Mouse (Mus musculus): Measurements from ENCODE around the gene Phpt1. TPM values are rescaled to one million over a fixed set of nuclear protein-coding genes. Genes with fewer than 3 reads are reported as not detected.
A peak's percentile ranks its signal among the peaks of the same experiment; 100 is the strongest.

Gene Phpt1
- polyA plus RNA-seq, 1 experiment, result 94.2 TPM

DNA sequence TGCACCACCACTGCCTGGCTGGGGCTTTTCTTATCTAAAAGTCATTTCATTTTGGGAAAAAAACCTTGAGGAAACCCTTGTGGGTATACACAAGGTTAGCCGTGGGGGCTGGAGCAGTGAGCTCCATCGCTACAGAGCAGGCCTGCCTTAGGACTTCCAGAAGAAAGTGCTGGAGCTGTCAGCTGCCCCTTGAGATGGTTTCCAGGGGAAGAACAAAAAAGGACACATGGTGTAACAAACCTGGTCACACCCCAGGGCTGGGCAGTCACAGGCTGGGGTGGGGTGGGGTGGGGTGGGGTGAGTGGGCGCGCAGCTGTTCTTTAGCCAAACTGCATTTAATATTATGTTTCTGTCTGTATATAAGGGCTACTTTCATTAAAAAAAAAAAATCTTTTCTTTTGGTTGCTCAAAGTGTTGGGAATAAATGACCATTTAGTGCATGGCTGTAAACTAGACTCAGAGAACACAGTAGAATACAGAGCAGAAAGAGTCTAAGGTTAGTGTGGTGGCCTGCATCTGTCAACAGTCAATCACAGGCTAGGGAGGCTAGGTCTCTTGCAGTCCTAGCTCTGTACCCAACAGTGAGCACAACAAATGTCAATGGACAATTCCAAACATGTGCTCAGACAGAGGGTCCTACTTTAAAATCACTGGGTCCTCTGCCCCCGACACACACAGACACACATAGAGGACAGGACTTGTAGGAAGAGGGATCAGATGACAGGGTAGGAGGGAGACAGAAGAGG, 21.9 kb upstream of the Phpt1 start:
- Histone ChIP-seq H3K4me3 (ENCODE audit: insufficient read depth, poor library complexity, severe bottlenecking) (no peak overlapping the region), H3ac (ENCODE audit: control insufficient read depth, insufficient read length, low read depth) (no peak overlapping the region), H3K79me3 (ENCODE audit: low read depth) (no peaks in the 10 kb centered on the region), H3K36me3 (ENCODE audit: control insufficient read depth, insufficient read depth) (peaks cover 89% of the 10 kb centered on the region), H3K27me3 (ENCODE audit: control insufficient read depth, insufficient read depth, insufficient read length) (no peaks in the 10 kb centered on the region), H3K79me2 (ENCODE audit: control insufficient read depth, insufficient read depth) (no peaks in the 10 kb centered on the region)
- TF ChIP-seq CEBPB (IDR thresholded peaks at IDR 0.05; ENCODE audit: low read depth), result no peak
- TF ChIP-seq USF1 (IDR thresholded peaks at IDR 0.05; ENCODE audit: low read depth), result no peak
- no peak for TF ChIP-seq MYOD1 (IDR thresholded peaks at IDR 0.05; ENCODE audit: control insufficient read depth, insufficient read length, low read depth)
- TF ChIP-seq MYOG (IDR thresholded peaks at IDR 0.05; ENCODE audit: control insufficient read depth, extremely low read depth, insufficient read length), result no peak
- no peak for TF ChIP-seq CTCF (IDR thresholded peaks at IDR 0.05; ENCODE audit: control insufficient read depth, insufficient read depth, insufficient read length)
- TF ChIP-seq MAX (IDR thresholded peaks at IDR 0.05), result no peak
- TF ChIP-seq FOSL1 (IDR thresholded peaks at IDR 0.05; ENCODE audit: insufficient read depth, low read length, poor library complexity, severe bottlenecking), result no peak

DNA sequence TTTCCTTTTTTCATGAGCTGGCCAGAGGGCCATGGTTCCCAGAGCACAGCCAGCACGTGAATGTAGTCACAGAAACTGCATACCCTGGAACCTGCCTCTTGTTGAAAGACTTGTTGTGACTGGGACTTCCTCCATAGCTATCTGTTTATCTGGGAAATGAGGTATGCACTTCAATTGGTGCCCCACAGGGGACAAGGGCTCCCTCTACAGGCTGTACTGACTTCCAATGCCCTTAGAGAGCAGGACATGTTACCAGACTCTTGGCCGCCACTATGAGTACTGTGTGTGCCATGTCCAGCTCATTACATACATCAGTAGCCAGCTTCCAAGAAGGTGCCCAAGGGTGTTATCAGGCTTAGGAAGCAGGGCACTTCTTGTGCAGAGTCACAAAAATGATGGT, 16.8 kb upstream of the Phpt1 start:
- H3K36me3 ChIP-seq (ENCODE audit: control insufficient read depth, insufficient read depth), result peaks cover 84% of the 10 kb centered on the region
- no peak overlapping the region for H3ac ChIP-seq (ENCODE audit: control insufficient read depth, insufficient read length, low read depth)
- no peaks in the 10 kb centered on the region for H3K27me3 ChIP-seq (ENCODE audit: control insufficient read depth, insufficient read depth, insufficient read length)
- no peaks in the 10 kb centered on the region for H3K79me2 ChIP-seq (ENCODE audit: control insufficient read depth, insufficient read depth)
- no peak overlapping the region for H3K4me3 ChIP-seq (ENCODE audit: insufficient read depth, poor library complexity, severe bottlenecking)
- TF ChIP-seq FOSL1 (IDR thresholded peaks at IDR 0.05; ENCODE audit: insufficient read depth, low read length, poor library complexity, severe bottlenecking), result no peak
- TF ChIP-seq CTCF (IDR thresholded peaks at IDR 0.05; ENCODE audit: control insufficient read depth, insufficient read depth, insufficient read length), result peak; percentile 14
- no peak for TF ChIP-seq MYOG (IDR thresholded peaks at IDR 0.05; ENCODE audit: control insufficient read depth, extremely low read depth, insufficient read length)
- H3K79me3 ChIP-seq (ENCODE audit: low read depth), result no peaks in the 10 kb centered on the region

DNA sequence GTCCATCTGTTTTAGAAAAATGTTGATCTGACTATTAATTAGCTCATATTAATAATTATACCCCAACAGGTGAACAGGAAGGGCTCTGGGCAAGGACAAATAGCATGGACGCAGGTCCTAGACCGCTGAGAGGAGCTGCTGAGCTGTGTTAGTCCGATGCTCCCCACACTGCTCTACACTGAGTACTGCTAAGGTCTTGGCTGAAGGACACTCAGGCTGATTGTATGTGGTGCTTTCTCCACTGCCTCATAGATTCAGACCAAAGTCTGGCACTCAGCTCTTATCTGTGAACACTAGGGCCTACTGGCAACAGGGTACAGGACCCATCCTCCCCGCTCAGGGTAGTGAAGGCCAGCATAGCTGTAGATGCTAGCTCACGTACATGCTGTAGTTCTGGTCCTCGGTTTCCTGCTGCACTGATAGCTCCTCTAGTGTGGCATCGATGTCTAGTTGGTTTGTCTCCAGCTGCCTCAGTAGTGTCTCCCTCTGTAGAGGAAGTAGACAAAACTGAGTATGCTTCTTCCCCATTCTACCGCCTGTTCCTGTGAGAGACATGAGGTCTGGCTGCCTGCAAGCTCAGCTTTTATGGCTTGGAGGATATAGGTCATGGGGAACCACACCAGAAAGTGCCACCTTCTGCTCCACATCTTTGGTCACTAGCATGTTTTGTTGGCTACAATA, 13.3 kb upstream of the Phpt1 start:
- Histone ChIP-seq H3K36me3 (ENCODE audit: control insufficient read depth, insufficient read depth) (peaks cover 83% of the 10 kb centered on the region), H3ac (ENCODE audit: control insufficient read depth, insufficient read length, low read depth) (no peak overlapping the region), H3K79me3 (ENCODE audit: low read depth) (no peaks in the 10 kb centered on the region), H3K4me3 (ENCODE audit: insufficient read depth, poor library complexity, severe bottlenecking) (no peak overlapping the region), H3K27me3 (ENCODE audit: control insufficient read depth, insufficient read depth, insufficient read length) (no peaks in the 10 kb centered on the region), H3K79me2 (ENCODE audit: control insufficient read depth, insufficient read depth) (no peaks in the 10 kb centered on the region)
- TF ChIP-seq MAX (IDR thresholded peaks at IDR 0.05) (no peak), USF1 (IDR thresholded peaks at IDR 0.05; ENCODE audit: low read depth) (no peak)

DNA sequence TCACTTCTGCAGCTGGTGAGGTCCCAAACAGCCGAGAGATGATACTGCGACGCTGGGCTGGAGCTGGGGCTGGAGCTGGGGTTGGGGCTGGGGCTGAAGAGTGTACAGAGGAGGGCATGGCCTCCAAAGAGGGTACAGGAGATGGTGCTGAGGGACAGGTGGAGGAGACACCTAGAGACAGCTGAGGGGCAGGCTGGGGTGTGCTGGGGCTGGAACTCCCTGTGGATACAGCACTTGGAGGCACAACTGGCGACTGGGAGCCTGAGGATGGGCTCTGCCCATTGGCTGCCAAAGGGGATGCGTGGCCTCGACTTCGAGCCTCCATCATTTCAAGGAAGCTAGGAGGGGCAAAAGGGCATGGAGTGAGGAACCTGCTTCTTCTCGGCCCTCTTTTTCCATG, 12.3 kb upstream of the Phpt1 start:
- TF ChIP-seq CTCF (IDR thresholded peaks at IDR 0.05; ENCODE audit: control insufficient read depth, insufficient read depth, insufficient read length), result no peak
- Histone ChIP-seq H3ac (ENCODE audit: control insufficient read depth, insufficient read length, low read depth) (no peak overlapping the region), H3K4me3 (ENCODE audit: insufficient read depth, poor library complexity, severe bottlenecking) (no peak overlapping the region), H3K79me2 (ENCODE audit: control insufficient read depth, insufficient read depth) (no peaks in the 10 kb centered on the region), H3K36me3 (ENCODE audit: control insufficient read depth, insufficient read depth) (peaks cover 80% of the 10 kb centered on the region), H3K27me3 (ENCODE audit: control insufficient read depth, insufficient read depth, insufficient read length) (no peaks in the 10 kb centered on the region), H3K79me3 (ENCODE audit: low read depth) (no peaks in the 10 kb centered on the region)

DNA sequence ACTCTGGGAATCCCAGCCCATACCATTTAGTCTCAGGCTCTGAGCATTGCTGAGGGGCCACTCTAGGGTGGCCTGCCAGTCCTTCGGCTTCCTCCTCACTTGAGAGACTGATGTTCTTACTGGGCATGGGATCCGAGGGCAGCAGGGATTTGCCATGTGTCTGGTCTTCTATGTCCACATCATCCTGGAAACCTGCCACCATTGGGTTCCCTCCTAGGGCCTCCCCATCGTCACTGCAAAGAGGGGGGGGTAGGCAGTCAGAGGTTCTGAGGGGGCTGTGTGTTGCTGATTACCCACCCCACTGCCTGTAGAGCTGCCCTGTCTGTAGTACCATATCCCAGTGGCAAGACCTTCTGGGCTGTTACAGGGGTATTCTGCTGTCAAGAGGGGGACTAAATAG, 10.6 kb upstream of the Phpt1 start:
- no peaks in the 10 kb centered on the region for H3K27me3 ChIP-seq (ENCODE audit: control insufficient read depth, insufficient read depth, insufficient read length)
- H3K79me2 ChIP-seq (ENCODE audit: control insufficient read depth, insufficient read depth), result no peaks in the 10 kb centered on the region
- H3ac ChIP-seq (ENCODE audit: control insufficient read depth, insufficient read length, low read depth), result no peak overlapping the region
- no peak overlapping the region for H3K4me3 ChIP-seq (ENCODE audit: insufficient read depth, poor library complexity, severe bottlenecking)
- H3K79me3 ChIP-seq (ENCODE audit: low read depth), result no peaks in the 10 kb centered on the region
- H3K36me3 ChIP-seq (ENCODE audit: control insufficient read depth, insufficient read depth), result peaks cover 66% of the 10 kb centered on the region
- TF ChIP-seq FOSL1 (IDR thresholded peaks at IDR 0.05; ENCODE audit: insufficient read depth, low read length, poor library complexity, severe bottlenecking), result no peak
- no peak for TF ChIP-seq MAX (IDR thresholded peaks at IDR 0.05)
- TF ChIP-seq MYOG (IDR thresholded peaks at IDR 0.05; ENCODE audit: control insufficient read depth, extremely low read depth, insufficient read length), result no peak
- TF ChIP-seq MYOD1 (IDR thresholded peaks at IDR 0.05; ENCODE audit: control insufficient read depth, insufficient read length, low read depth), result no peak
- no peak for TF ChIP-seq USF1 (IDR thresholded peaks at IDR 0.05; ENCODE audit: low read depth)
- no peak for TF ChIP-seq CTCF (IDR thresholded peaks at IDR 0.05; ENCODE audit: control insufficient read depth, insufficient read depth, insufficient read length)
- no peak for TF ChIP-seq CEBPB (IDR thresholded peaks at IDR 0.05; ENCODE audit: low read depth)

DNA sequence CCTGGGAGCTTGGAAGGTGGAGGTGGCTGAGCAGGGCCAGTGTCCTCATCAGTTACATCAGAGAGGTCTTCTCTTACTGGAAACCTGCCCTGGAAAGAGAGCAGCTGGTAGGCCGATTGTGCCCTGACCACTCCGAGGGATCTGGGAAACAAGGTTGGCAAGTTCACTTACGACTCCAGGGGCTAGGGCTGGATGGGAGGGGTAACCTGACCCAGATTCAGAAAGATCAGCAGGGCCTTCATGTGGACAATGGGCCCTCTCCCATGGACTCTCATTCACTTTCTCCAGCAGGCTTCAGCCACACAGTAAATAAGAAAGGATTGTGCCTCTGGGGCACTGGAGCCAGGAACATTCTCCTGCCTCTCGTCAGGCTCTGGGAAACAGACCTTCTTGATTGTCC, 9.8 kb upstream of the Phpt1 start:
- no peaks in the 10 kb centered on the region for H3K79me2 ChIP-seq (ENCODE audit: control insufficient read depth, insufficient read depth)
- TF ChIP-seq CEBPB (IDR thresholded peaks at IDR 0.05; ENCODE audit: low read depth) (no peak), USF1 (IDR thresholded peaks at IDR 0.05; ENCODE audit: low read depth) (no peak), FOSL1 (IDR thresholded peaks at IDR 0.05; ENCODE audit: insufficient read depth, low read length, poor library complexity, severe bottlenecking) (no peak), MYOD1 (IDR thresholded peaks at IDR 0.05; ENCODE audit: control insufficient read depth, insufficient read length, low read depth) (no peak)
- no peak overlapping the region for H3ac ChIP-seq (ENCODE audit: control insufficient read depth, insufficient read length, low read depth)
- no peaks in the 10 kb centered on the region for H3K27me3 ChIP-seq (ENCODE audit: control insufficient read depth, insufficient read depth, insufficient read length)
- H3K4me3 ChIP-seq (ENCODE audit: insufficient read depth, poor library complexity, severe bottlenecking), result no peak overlapping the region
- H3K79me3 ChIP-seq (ENCODE audit: low read depth), result no peaks in the 10 kb centered on the region
- peaks cover 59% of the 10 kb centered on the region for H3K36me3 ChIP-seq (ENCODE audit: control insufficient read depth, insufficient read depth)
